Mouse (Mus musculus) ES-Bruce4 (cell line): ENCODE measurements at regions not wholly inside any gene's neighbourhood (a gene's known extent, or its start where the extent isn't known, plus 50 kb on each side); places are given as distances from the start of the nearest gene placed in this dataset.

Source experiments
- CTCF ChIP-seq: IDR thresholded peaks from one replicate; pipeline ENCODE4 v1.8.1; 2011; ENCODE audit warnings: low read depth, low read length
- POLR2A ChIP-seq: IDR thresholded peaks from one replicate; pipeline ENCODE4 v1.8.1; 2011; ENCODE audit warnings: low read length; ENCODE audit not compliant: insufficient read depth

DNA sequence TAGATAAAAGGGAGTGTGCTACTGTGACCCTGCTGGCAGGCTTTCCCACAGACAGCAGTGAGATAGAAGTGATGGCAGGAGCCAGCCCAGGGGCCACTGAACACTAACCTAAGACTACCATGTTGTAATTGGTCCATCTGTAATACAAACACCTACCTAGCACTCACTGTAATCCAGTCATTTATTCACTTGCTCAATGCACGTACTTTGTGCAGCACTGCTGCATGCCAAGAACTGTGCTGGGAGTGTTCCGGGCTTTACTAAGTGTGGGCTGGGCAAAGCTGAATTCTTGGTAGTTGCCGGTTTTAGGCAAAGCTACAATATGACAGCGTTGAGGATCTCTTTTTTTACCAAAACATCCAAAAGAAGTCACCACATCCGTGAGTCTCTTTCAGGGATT lies 172.1 kb downstream of the Srek1 start:
- TF ChIP-seq CTCF (no peak), POLR2A (no peak)
